Mouse (Mus musculus): Measurements from ENCODE around the gene Tjp1.

The Tjp1 gene

DNA sequence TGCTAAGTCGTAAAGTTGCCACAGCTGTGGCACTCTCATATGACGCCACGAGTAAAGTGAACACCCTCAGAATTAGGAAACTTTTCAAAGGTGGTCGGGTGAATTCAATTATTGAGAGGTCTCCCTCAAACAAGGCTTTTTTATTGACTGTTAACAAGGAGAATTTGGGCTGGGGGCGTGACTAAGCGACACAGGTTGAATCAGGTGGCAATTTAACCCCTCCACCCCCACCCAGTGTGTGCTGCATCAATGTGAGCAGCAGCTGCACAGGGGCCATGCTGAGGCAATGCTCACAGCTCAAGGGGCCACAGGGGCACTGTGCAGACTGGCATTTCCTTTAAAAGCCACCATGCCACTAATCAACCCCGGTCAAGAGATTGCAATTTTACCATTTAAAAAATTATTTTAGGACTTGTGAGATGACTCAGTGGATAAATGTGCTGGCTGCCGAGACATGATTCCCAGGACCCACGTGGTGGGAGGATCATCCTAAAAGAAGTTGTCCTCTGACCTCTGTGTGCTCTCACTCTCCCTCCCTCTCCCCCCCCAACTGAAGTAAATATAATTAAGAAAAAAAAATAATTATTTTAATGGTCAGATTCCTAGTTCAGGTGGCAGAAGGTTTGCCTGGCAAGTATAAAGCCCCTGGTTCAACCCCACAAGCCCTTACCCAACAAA is 96.4 kb downstream of the Tjp1 start:
- no peak for DNase-seq (ENCODE audit: low spot score)

DNA sequence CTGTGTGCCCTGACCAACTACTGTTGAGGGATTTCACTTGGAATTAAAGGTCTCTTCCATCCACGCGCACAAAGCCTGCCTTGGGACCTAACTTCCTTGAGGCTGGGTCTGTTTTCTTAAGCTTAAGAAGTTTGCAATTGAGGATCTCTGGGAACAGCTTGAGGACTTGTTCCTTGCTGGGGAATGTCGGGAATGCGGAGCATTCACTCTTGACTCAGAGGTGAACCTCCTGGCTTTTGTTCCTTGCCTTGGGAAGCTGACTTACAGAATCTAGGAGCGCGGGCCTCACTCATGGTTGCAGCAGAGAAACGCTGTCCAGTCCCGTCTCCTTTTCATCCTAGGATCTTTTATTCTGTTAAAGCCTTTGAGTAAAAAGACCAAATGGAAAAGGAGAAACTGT is 97.2 kb downstream of the Tjp1 start:
- no peak for DNase-seq (ENCODE audit: low spot score)

DNA sequence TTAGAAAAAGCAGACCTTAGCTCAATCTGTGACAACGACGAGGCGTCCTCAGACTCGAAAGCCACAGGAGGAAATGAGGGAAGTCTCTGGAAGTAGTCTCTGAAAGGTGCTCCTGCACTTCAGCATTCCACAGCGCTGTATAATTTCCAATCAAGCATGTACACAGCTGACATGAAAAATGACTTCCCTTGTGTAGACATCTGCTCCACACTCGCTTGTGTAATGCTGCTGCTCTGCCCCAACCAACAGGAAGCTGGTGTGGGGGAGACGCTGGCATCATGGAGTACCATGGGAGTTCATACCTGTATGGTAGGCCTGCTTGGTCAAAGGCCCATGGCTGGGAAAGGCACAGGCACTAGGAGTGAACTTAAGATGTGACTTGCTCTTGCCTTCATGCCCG is 103.1 kb downstream of the Tjp1 start:
- DNase-seq (ENCODE audit: low spot score), result no peak

DNA sequence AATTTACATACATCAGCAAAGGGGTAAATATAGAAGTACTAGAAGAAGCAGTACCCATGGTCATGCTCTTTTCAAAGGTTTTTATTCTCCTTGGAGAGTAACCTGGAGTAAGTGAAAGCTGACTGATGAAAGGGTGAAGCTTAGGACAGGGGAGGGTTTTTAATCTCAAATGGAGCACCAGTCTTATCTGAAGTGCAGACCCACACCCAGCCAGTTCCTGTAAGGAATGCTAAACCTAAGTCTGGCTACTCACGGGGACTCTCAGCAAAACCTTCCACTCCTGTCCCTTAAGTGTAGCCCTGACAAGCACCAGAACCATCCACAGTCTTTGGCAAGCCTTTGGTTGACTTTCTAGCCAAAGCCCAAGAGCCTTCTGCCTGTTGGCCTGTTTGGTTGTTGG is 105.1 kb downstream of the Tjp1 start:
- no peak for DNase-seq (ENCODE audit: low spot score)

DNA sequence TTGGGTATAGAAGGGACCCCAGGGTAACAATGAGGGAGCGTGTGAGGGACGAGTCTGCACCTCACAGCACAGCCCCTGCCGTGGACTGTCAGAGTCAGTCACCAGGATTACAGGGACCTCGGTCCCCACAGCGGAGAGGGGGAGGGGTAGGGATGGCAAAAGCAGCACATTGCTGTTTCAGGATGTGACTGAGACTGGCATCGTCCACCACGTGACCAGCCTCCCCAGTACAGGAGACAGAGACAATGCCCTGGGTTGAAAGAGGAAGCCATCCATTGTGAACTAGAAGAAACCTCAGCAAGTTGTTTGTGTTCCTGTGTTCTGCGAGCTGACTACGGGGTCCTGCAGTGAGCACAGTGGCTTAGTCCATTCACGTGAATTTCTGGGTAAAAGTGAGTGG is 106.1 kb downstream of the Tjp1 start:
- DNase-seq (ENCODE audit: low spot score), result no peak

DNA sequence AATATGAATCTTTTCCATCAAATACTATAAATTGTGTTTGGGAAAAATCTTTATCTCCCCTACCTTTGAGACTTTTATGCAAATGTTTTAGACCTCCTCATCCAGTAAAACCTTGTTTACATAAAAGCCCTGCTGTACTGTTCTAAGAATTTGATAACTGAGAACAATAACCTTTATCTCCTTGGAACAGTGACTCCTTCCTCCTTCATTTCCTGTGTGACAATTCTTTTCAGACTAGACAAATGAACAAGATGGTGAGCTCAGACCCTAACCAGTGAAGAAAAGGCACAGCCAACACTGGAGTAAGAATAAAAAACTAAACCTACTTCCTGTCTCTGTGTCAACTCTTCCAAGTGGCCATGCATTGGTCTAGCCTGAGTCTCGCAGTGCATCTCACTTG is 107.7 kb downstream of the Tjp1 start:
- no peak for DNase-seq (ENCODE audit: low spot score)

DNA sequence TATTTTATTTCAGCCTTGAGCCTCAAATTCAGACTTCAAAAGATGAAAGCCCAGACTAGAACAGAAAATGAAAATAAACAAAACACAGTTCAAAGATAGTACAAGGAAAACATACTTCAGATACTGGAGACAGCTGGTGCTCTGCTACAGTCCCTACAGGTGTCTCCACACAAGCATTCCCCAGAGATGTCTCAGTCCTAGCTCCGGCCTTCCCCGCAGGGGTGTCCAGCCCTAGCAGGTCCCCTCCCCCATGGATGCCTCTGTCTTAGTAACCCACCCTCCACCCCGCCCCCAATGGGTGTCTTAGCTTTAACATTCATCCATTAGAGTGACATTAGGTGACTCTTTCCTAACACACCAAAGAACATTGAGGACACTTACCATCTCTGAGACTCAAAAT is 108.6 kb downstream of the Tjp1 start:
- no peak for DNase-seq (ENCODE audit: low spot score)

DNA sequence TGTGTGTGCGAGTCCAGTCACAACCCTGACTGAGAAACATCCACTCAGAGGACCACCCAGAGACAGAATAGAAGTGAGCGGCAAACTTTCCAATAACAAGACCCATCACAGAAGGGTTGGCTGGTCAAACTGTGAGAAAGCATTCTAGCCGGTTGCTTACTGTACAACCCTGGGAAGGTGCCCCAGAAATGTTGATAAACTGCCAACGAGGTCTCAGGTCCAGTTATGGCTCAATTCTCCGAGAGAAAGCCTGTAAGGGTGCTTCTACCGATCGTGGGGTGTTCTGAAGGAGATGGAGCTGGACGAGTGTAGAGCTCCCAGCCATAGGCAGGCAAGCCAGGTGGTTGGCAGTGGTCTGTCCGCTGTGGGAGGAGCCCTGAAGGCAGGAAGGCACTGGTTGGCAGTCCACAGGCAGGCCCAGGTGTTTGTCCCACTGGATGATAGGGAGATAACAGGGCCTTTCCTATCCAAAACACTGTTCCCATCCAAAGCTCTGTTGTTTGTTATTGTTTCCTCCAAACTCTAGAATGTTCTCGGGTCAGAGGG is 109.1 kb downstream of the Tjp1 start:
- DNase-seq (ENCODE audit: low spot score), result no peak

DNA sequence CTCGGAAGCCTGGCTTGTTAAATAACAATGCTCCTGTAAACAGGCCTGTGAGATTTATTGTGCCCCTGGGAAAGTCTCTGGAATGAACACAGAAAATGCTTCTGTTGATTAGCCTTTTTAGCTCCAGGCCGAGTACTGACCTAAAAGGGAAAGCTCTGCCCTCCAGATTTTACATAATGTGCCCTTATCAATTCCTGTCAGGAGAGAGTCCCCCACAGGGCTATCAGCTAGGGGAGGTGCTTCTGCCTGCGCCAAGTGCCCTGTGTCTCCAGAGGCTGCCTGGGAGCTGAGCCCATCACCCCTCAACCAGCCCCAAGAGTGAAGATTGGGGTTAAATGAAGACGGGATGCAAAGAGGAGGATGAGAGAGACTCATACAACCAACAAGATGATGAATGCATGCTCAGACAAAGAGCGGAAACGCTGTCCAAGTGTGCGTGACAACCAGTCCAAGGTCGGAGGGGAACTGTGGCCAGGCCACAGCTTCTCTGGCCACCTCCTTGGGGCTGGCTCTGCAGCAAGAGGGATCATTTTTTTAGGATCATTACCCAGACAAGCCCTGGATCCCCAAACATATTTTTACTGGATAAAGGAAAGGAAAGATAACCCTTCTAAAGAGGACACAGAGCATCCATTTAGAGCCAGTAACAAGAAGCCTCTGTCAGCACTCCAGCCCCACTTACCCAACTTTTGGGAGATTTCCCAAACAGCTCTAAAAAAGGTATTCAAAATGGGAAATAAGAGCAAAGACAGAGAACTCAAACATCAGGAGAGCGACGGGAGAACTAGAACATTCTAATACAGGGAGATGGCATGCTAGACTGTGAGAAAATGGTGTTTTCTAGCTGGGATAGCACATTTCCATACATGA is 110.1 kb downstream of the Tjp1 start:
- DNase-seq (ENCODE audit: low spot score), result no peak

DNA sequence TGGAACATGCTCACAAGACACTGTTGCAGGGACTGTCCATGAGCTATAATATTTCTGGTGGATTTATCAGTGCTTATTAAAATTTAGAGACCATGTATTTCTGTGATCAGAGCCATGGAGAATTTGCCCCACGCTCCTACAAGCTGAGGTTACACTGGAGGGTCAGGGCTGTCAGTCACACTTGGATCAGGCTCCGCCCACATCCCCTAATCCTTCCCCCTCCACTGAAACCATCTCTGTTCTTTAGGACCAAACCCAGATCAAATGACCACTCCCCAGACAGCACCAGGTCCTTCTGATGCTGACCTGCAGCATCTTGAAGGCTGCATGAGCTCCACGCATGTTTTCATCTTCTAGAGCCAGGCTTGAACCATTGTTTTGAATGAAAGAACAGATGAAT is 111.1 kb downstream of the Tjp1 start:
- no peak for DNase-seq (ENCODE audit: low spot score)

DNA sequence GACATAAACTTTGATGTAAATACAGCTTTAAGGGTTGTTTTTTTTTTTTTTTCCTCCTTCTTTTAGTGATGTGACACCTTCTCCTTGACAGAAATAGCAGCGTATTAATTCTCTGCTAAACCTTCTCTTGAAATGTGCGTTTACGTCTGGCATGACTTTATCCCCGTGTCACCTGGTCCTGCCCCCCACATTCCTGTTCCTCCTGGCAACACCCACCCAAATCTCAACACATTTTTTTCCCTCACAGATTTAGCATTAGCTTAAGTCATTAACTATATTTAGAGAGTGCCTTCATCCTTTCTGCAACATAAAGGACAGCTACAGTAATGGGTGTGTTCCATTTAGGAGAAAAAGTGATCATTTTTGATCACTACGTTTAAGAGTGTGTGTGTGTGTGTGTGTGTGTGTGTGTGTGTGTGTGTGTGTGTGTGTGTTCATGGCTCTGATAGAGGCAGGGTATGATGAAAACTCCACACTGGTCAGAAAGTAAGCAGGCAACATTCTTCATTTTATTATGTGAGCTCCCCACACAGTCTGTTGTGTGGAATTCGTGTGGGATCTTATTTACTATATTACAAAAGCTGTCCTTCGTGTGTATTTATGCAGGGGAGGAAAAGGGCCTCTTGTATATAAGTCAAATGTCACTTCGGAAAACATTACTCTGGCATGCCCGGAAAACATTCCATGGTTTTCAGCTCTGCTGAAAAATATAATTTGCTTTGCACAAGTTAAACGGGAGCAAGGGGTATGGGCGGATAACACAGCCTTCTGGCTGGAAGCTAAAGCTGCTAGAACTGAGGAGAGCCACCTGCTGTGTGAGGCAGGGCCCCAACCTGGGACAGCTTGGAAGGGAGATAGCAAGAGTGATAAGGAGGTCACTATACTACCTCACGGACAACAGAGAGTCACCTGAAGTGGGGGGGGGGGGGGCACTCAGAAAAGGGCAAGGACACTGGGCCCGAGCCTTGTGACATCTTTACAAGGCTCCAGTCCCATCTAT is 113.3 kb downstream of the Tjp1 start:
- no peak for DNase-seq (ENCODE audit: low spot score)

DNA sequence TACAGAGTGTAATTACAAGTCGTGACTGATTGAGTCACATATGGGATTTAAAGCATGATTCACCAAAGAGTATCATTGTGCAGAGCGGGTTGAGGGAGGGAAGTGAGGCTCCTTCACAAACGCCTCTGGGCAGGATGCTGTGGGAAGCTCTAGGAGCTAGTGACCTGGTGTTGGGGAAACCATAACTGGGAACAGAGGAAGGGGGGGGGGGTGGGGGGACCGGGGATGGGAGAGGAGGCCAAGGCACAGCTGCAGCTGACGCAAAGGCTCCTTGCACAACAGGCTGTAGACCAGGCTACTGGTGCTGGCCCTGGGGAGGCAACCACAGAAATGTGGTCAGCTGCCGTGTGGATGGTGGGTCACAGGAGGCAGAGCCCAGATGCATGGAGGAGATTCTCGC is 116.9 kb downstream of the Tjp1 start:
- no peak for DNase-seq (ENCODE audit: low spot score)

DNA sequence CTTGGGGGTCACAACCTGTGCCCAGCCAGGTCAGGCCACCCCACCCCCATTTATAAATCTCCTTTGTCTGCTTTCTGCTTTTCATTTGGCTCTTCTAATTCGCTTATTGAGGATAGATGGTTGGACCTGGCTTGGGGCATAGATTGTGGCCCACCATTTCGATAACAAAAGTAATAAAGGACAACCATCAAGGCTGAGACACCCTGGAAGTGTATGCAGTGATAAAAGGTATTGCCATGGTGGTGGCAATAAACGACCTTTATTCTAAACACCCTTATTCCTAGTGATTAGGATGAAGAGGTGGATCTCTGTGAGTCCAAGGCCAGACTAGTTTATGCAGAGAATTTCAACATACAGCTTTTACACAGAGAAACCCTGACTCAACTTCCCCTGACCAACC is 121.2 kb downstream of the Tjp1 start:
- no peak for DNase-seq (ENCODE audit: low spot score)

DNA sequence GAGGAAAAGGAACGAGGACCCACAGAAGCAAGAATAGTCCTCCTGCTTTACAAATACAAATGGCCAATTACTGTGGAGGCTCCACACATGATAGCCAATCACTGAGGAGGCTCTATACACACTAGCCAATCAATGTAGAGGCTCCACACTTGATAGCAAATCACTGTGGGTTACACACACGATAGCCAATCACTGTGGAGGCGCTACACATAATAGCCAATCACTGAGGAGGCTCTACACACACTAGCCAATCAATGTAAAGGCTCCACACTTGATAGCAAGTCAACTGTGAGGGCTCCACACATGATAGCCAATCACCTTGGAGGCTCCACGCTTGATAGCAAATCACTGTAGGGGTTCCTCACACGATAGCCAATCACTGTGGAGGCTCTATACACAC is 125.1 kb downstream of the Tjp1 start:
- no peak for DNase-seq (ENCODE audit: low spot score)

DNA sequence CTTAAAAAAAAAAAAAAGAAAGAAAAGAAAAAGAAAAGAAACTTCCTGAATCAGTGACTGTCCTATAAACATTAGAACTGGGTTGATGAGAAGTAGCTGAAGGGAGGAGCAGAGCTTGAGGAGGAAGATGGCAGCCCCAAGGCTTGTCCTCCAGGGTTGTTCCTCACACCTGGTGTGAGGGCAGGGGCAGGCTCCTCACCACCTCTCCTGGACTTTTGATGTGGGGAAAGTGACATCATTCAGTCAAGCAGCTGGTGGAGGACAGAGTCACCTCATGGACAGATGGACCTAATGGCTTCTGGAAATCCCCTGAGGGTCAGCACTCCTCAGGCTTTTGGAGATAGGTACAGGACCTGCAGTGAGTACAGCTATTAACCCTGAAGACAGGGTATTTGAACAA is 126.0 kb downstream of the Tjp1 start:
- DNase-seq (ENCODE audit: low spot score), result no peak

DNA sequence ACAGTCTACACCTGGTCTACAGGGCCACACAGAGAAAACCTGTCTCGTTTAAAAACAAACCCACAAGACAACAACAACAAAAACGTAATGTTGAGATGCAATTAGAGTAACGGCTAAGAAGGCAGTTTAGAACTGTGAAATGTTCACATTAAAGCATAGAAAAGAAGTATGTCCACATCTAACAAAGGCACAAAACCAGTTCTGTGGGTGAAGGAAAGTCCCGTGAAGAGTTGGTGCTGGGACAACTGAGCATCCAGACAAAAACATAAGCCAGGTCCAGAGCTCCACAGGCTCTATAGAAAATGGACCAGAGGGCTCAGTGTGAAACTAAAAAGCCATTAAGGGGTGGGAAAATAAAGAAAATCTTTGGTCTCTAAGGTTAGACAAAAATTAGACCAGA is 131.7 kb downstream of the Tjp1 start:
- DNase-seq (ENCODE audit: low spot score), result no peak

DNA sequence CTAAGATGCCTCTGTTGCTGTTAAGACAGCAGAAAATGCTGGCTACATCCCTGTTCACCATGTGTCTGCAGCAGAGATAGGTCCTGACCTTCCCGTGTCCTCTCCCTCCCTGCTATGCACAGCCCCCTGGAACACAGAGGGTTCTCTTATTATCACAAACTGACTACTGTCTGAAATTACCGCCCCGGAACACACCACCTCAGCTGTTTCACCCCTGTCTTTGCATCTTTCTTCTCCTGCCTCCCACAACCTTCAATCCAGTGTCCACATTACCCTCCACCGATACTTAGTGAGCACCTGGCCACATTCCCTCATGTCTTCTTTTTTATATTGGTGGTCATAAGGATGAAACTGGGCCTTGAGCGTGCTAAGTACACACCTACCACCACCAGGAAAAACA is 132.4 kb downstream of the Tjp1 start:
- no peak for DNase-seq (ENCODE audit: low spot score)

DNA sequence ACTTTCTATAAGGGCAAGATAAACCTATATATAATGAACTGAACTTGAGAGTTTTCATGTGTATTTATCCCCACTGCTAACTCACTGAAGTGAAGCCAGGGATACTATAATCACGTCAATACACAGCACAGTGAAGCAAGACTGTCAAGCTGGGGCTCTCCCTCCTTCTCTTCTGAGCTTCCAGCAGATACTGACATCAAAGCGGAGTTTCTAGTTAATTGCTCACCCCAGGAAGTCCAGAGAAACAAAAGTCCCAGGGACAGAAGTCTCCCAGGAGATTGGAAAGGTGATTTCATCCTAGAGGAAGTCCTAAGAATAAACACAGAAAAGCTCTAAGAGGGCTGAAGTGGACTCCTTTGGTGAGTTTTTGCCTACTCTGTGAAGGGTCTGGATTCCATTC is 132.9 kb downstream of the Tjp1 start:
- no peak for DNase-seq (ENCODE audit: low spot score)

DNA sequence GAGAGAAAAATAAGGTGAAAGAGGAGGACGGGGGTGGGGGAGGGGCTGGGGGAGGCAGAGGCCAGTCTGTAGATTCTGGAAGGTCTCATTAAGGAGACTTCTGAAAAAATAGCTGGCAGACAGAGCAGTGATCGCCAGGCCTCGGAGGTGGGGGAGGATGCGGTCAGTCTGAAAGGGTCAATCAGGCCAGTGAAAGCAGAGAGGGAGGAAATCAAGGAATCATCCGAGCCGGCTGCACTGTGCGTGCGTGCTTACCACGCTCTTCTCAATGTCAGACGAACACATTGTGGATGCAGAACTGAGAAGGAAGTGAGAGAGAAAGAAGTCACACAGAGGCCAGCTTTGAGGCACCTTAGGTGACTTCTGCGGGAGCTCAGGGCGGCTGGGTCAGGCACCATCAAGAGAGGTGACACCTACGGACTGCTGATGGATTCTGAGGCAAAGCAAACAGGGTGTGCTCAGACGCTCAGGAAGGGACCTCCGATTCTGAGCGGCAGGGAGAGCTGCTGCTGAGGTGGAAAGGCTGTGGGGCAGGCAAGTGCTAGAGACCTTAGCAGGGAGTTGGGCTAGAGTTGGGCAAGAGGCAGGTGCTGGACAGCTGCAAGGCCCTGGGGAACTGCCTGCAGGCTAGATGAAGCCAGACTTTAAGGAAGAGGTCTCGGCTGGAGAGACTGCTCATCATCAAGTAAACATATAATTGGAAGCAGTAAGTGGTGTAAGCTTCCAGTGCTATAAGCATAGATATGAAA is 133.7 kb downstream of the Tjp1 start:
- DNase-seq (ENCODE audit: low spot score), result no peak

DNA sequence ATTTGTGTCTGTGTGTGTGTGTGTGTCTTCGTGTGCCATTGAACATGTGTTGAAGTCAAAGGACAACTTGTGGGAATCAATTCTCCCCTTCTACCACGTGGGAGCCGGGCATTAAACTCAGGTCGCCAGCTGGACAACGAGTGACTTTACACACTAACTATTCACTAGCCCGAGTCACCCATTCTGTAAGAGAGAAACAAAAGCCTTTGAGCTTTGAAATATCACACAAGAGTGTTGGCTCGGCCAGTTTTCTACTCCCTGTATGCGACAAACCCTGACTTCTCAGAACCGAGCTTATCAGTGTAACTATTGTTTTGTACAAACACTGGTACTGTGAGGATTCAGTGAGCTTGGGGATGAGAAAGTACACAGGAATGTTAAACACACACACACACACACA is 134.6 kb downstream of the Tjp1 start:
- DNase-seq (ENCODE audit: low spot score), result no peak

DNA sequence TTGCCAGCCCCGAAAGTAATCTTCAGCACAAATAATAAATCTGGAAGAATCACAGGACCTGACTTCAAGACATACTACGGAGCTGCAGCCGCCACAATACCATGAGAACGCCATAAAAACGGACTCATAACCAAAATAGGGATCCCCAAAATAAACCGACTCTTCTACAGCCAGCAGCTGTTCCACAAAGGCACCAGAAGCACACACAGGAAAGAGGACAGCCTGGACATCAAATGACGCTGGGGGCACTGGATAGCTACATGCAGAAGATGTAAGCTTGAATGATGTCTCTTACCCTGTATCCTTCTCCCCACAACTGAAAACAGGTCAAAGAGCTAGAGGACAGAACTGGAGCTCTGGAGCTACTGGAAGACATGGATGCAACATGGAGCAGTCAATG is 138.0 kb downstream of the Tjp1 start:
- DNase-seq (ENCODE audit: low spot score), result no peak

Data from urinary bladder, postnatal 10 days (tissue).